Mouse (Mus musculus) limb, embryonic 12.5 days (tissue): Measurements from ENCODE around the gene Mgp. TPM values are rescaled to one million over a fixed set of nuclear protein-coding genes. Genes with fewer than 3 reads are reported as not detected.

Experiments used
- ATAC-seq: fragments of 200-750 bp; cut with Nextera tagmentation; 2 replicates; pipeline ENCODE4 v1.8.0; 2017; ENCODE audit warnings: low read depth, moderate TSS enrichment; ENCODE audit not compliant: insufficient number of reproducible peaks, insufficient read depth, low FRiP score, low TSS enrichment
- H3K27ac ChIP-seq: fragments of 300-500 bp; sonication (generic); 2 replicates; pipeline ENCODE4 v1.5.1; 2016; ENCODE audit warnings: mild to moderate bottlenecking, moderate library complexity
- H3K27me3 ChIP-seq: fragments of 300-500 bp; sonication (generic); 2 replicates; pipeline ENCODE4 v1.6.1; 2016; ENCODE audit warnings: mild to moderate bottlenecking, moderate library complexity
- H3K36me3 ChIP-seq: fragments of 300-500 bp; sonication (generic); 2 replicates; pipeline ENCODE4 v1.6.1; 2016; ENCODE audit warnings: mild to moderate bottlenecking, moderate library complexity
- H3K4me1 ChIP-seq: fragments of 300-500 bp; sonication (generic); replicated peaks from 2 replicates; pipeline ENCODE4 v1.6.1; 2016
- H3K4me2 ChIP-seq: fragments of 300-500 bp; sonication (generic); 2 replicates; pipeline ENCODE4 v1.6.1; 2016; ENCODE audit warnings: mild to moderate bottlenecking, moderate library complexity
- H3K4me3 ChIP-seq: fragments of 300-500 bp; sonication (generic); replicated peaks from 2 replicates; pipeline ENCODE4 v1.5.1; 2016; ENCODE audit warnings: mild to moderate bottlenecking
- H3K9ac ChIP-seq: fragments of 300-500 bp; sonication (generic); replicated peaks from 2 replicates; pipeline ENCODE4 v1.6.1; 2016; ENCODE audit warnings: mild to moderate bottlenecking, moderate library complexity
- H3K9me3 ChIP-seq: fragments of 300-500 bp; sonication (generic); 2 replicates; pipeline ENCODE4 v1.6.1; 2016; ENCODE audit warnings: mild to moderate bottlenecking, moderate library complexity
- WGBS: fragments of 180-500 bp; shearing (Covaris S2); methylation state at CpG from one replicate; pipeline ENCODE4 v1.1.7; 2016; 5-methylcytosine and 5-hydroxymethylcytosine counted together
- polyA plus RNA-seq: library from polyadenylated mRNA; unstranded; fragments of >200 nt; fragmentation: Nextera tagmentation; extraction: Ambion mirVana; gene quantifications from 2 replicates; pipeline ENCODE4 v1.2.1, GENCODE M21; 2016

The Mgp gene
- polyA plus RNA-seq, 1 experiment from 2014 or later: 28.7 TPM

DNA sequence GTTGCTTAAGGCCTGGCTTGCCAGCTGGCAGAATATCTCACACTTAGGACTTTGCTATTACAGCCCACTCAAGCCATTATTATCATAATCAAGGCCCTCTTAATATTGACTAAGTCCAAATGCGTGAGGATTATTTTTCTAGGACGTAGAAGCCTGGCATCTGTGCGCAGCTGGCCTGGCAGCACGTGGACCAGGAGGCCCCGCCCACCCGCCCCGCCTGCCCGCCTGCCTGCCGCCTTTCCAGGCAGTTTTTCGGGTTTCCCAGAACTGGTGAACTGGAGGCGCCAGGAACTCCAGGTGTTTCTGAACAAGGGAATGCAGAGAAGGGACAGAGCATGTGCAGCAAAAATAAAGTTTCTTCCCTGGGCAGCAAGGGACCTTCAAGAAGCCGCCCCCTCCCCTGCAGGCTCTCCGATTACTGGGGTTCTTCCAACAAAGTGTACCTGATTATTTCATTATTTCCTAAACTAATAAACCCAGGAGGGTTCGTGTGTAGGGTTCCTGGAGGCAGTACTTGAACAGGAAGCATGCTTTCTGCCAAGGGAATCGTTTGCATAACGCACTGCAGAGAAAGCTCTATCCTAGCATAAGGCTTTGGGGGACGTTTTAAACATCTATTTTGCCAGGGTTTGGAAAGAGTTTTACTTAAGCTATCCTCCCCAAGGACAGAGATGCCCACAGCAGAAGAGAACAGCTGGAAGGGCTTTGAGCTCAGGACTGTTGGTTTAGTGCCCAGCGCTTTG lies 37.9 kb upstream of the Mgp start:
- peak; percentile 77 for ATAC-seq
- no peaks in the 10 kb centered on the region for H3K36me3 ChIP-seq
- H3K4me3 ChIP-seq: peak overlapping the region; percentile 16; the same call in 1 of the 2 replicates
- H3K4me2 ChIP-seq: peak overlapping the region; percentile 50
- WGBS: 8% methylated on average over 18 of the region's 18 CpGs
- H3K9ac ChIP-seq: 0 out of 2 replicates have a peak overlapping the region, but pooled peaks have one; percentile 12
- peaks cover 36% of the 10 kb centered on the region for H3K4me1 ChIP-seq
- no peaks in the 10 kb centered on the region for H3K27me3 ChIP-seq
- peak overlapping the region; percentile 89 for H3K27ac ChIP-seq
- no peaks in the 10 kb centered on the region for H3K9me3 ChIP-seq

DNA sequence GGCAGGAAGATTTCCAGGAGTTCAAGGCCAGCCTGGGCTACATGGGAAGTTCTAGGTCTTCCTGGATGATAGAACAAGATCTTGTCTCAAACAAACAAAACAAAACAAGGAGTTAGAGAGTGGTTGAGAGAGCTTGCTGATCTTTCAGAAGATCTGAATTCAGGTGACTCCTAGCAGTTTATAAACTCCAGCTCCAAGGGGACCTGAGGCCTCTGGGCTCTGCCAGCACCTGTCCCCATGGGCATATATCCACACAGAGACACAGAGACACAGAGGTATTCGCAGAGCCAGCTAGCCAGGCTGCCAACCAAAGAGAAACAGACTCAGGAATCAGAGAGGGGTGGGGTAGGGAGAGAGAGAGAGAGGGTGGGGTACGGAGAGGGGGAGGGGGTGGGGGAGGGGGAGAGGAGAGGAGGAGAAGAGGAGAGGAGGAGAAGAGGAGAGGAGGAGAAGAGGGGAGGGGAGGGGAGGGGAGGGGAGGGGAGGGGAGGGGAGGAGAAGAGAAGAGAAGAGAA lies 37.2 kb upstream of the Mgp start:
- Histone ChIP-seq H3K27me3 (no peaks in the 10 kb centered on the region), H3K4me1 (peaks cover 29% of the 10 kb centered on the region), H3K36me3 (no peaks in the 10 kb centered on the region), H3K9ac (no peak overlapping the region), H3K4me3 (no peak overlapping the region), H3K4me2 (peak overlapping the region; percentile 50), H3K9me3 (no peaks in the 10 kb centered on the region), H3K27ac (peak overlapping the region; percentile 89)
- ATAC-seq: no peak
- WGBS: 80% methylated on average over 1 of the region's 2 CpGs

DNA sequence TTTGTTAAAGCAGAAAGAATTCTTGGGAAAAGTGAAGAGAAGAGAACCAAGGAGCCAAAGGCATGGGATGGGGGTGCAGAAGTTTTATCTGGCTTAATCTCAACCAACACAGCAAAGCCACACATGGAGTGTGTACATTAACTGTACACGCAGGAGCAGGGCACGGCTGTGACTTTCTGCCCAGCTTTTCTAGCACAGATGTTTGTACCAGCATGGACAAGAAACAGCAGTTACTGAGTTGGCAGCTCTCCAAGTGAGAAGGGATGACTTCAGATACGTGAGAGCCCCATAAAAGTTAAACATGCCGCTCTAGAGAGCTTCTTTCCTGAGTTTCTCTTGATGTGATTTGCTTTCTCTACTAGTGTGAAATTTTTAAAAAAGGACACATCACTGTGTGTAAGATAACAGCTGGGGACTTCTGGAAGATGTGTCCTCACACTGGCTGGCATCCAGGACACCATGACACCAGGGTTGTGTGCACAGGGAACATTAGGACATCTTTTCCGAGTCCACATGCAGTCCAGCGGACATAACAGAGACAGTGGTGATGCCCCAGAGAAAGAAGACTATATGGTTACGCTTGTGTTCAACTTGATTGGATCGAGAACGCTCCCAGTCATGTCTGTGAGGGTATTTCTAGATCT lies 34.7 kb upstream of the Mgp start:
- Histone ChIP-seq H3K4me1 (peaks cover 29% of the 10 kb centered on the region), H3K9me3 (no peaks in the 10 kb centered on the region), H3K4me2 (no peak overlapping the region), H3K27me3 (no peaks in the 10 kb centered on the region), H3K9ac (no peak overlapping the region), H3K4me3 (no peak overlapping the region), H3K36me3 (no peaks in the 10 kb centered on the region), H3K27ac (no peak overlapping the region)
- ATAC-seq: no peak
- 65% methylated on average over 9 of the region's 9 CpGs for WGBS

DNA sequence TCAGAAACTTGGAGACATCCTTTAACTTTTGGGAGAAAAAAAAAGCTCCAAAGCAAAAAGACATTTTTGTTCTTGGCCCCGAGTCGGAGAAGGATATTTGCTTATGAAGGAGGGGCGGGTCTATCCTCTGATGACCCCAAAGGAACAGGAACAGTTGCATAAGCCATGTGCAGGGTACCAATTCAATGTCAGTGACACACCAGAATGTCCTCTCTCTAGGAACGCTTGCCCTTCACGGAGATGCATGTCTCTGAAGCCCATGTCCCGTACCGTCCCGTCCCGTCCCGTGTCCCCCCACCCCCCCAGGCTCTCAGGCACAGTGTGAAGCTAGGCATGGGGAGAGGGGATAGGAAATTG lies 31.3 kb upstream of the Mgp start:
- WGBS: 85% methylated on average over 10 of the region's 10 CpGs
- ATAC-seq: no peak

DNA sequence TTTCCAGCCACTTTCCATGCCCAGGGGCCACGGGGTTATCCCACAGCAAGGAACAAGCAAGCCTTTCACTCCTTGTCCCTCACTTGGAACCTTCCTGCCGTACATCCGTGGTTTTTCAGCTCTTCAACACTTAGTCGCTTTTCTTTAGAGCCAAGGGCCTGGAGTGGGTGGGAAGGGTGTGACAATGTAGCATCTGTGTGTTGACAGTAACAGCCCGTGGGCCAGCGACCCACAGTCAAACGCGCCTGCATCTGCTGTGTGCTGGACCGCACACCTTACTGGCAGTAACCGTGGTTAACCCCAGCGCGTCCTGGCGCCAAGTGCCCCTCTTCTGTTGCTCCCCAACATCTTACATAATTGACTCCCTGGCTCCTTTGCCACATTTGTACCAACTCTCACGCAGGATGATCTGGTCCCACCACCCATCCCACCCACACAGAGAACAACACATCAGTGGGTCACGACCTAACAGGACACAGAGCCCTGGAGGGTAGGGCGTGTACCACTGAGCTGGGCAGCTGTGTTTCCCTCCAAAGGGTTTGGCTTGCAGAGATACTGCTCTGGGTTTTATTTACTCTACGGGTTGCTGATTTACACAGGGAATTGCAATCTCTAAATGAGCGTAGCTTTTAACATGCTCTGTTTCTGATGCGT lies 30.8 kb upstream of the Mgp start:
- H3K27me3 ChIP-seq: no peaks in the 10 kb centered on the region
- H3K4me3 ChIP-seq: no peak overlapping the region
- H3K4me2 ChIP-seq: no peak overlapping the region
- no peak for ATAC-seq
- no peak overlapping the region for H3K9ac ChIP-seq
- H3K4me1 ChIP-seq: peaks cover 9% of the 10 kb centered on the region
- WGBS: 81% methylated on average over 19 of the region's 19 CpGs
- no peak overlapping the region for H3K27ac ChIP-seq
- H3K9me3 ChIP-seq: no peaks in the 10 kb centered on the region
- H3K36me3 ChIP-seq: no peaks in the 10 kb centered on the region

More for the DNA sequence above, 31.3 kb upstream of the Mgp start:
- Histone ChIP-seq H3K9ac (no peak overlapping the region), H3K4me2 (no peak overlapping the region), H3K27ac (no peak overlapping the region), H3K4me1 (peaks cover 9% of the 10 kb centered on the region), H3K27me3 (no peaks in the 10 kb centered on the region), H3K9me3 (no peaks in the 10 kb centered on the region), H3K36me3 (no peaks in the 10 kb centered on the region), H3K4me3 (no peak overlapping the region)

DNA sequence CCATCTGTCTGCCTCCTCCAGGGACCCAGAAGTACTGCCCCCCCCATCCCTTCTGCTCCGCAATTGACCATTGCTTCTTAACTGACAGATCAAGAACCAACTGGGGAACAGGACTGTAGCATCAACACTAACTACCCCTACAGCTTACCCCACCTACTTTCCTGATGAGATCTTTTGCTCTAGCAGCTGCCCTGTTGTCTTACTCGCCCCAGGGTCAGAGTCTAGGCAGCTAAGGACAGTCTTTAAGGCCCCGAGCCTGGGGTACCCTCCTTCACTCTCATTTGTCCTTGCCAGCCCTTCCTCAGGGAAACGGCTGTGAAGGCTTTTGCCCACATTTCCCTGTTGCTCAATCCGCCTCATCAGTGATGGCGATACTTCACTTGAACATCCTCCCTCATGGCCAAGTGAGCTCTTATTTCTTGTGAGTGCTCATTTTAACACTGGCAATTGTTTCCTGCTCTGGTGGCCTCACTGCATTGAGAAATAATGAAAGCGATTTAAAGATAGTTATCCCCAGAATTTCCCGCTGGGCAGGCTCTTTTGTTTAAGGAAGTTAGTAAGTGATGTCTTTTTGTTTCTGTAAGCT lies 28.4 kb upstream of the Mgp start:
- Histone ChIP-seq H3K4me2 (no peak overlapping the region), H3K36me3 (no peaks in the 10 kb centered on the region), H3K9me3 (no peaks in the 10 kb centered on the region), H3K9ac (no peak overlapping the region), H3K27ac (no peak overlapping the region), H3K4me1 (no peaks in the 10 kb centered on the region; the same call in 1 of the 2 replicates), H3K27me3 (no peaks in the 10 kb centered on the region), H3K4me3 (no peak overlapping the region)
- 81% methylated on average over 8 of the region's 8 CpGs for WGBS
- ATAC-seq: no peak

DNA sequence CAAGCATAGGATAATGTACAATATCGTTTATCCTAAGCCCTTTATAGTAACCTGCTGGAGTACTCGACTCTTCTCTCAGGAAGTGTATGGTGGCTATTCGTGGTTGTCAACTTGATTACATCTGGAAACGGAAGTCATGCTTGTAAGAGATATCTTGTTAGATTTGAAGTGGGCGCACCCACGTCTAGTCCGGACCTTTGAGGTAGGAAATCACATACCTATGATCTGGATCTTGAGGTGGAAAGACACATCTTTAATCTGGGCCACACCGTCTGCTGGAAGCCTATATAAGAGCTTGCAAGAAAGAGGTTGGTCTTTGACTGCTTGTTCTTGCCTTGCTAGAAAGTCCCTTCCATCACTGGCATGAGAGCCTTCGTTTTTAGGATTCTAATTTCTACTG lies 26.9 kb upstream of the Mgp start:
- H3K4me1 ChIP-seq: no peaks in the 10 kb centered on the region; the same call in 1 of the 2 replicates
- H3K27ac ChIP-seq: no peak overlapping the region
- H3K9me3 ChIP-seq: no peaks in the 10 kb centered on the region
- ATAC-seq: no peak
- WGBS: 89% methylated on average over 9 of the region's 9 CpGs
- no peak overlapping the region for H3K4me3 ChIP-seq
- no peak overlapping the region for H3K9ac ChIP-seq
- H3K36me3 ChIP-seq: no peaks in the 10 kb centered on the region
- H3K4me2 ChIP-seq: no peak overlapping the region
- H3K27me3 ChIP-seq: no peaks in the 10 kb centered on the region

DNA sequence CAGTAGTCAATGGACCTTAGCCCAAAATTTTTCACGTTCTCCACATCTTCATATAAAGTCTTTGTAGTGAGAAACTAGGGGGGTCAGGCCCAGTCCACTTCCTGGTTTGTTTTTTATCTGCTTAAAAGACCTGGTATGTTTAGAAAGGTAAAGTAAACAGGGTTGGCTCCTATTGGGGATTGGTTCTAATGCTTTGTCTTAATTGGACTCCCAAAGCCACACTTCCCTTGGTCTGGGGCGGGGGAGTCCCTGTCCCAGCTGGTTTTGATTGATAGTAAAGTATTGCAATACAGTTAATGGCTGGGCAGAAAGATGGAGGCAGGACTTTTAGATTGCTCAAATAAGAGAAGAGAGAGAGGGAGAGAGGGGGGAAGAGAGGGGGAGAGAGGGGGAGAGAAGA lies 25.4 kb upstream of the Mgp start:
- ATAC-seq: no peak
- WGBS: 68% methylated on average over 2 of the region's 2 CpGs
- Histone ChIP-seq H3K4me2 (no peak overlapping the region), H3K27ac (no peak overlapping the region), H3K4me3 (no peak overlapping the region), H3K9ac (no peak overlapping the region), H3K9me3 (no peaks in the 10 kb centered on the region), H3K27me3 (no peaks in the 10 kb centered on the region), H3K36me3 (no peaks in the 10 kb centered on the region), H3K4me1 (no peaks in the 10 kb centered on the region)

DNA sequence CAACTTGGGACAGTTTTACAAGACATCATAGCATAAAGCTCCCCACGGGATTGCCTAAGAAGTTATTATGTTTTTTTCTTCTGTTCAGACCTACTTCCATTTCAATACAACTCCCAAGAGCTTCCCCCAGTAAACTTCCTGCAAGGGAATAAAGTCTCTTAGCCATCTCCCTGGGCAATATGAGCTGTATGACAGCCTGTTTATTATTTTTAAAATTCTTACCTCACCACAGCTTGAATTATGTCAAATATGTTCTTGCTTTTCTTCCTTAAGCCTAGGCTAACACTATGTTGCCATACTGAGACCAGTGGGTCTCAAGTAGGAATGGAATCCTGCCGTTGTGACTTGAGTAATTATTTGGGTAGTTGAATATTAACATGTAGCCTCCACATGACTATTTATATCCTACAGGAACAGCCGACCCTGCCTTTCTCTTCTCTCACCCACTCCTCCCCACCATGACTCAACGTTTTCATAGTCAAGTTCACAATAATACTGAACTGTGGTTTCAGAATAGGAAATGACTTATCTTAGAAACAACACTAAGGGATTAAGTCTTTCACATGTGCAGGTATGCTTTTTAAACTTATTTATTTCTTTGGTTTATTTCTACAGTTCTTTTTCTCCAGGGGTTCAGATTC lies 24.9 kb upstream of the Mgp start:
- Histone ChIP-seq H3K27me3 (no peaks in the 10 kb centered on the region), H3K27ac (no peak overlapping the region), H3K9ac (no peak overlapping the region), H3K9me3 (no peaks in the 10 kb centered on the region), H3K36me3 (no peaks in the 10 kb centered on the region), H3K4me3 (no peak overlapping the region), H3K4me2 (no peak overlapping the region), H3K4me1 (no peaks in the 10 kb centered on the region)
- WGBS: 80% methylated on average over 4 of the region's 4 CpGs
- ATAC-seq: no peak

DNA sequence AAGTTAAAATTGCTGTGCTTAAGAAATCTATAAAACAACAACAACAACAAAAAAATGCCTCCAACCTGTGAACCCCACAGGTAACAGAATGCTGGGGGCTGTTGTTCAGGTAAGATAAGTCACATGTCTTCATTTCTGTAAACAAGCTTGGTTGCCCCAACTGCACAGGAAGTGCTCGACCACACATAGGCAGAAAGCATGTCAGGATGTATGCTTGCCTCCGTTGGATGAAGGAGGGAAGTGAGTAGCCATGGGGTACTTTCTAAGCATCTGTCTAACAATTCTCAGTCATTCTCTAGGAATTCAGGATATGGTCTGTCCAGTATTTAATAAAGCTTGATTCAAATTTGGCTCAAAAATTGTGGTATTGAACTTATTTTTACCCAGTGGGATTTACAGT lies 23.3 kb upstream of the Mgp start:
- H3K4me2 ChIP-seq: no peak overlapping the region
- ATAC-seq: no peak
- H3K4me3 ChIP-seq: no peak overlapping the region
- H3K9ac ChIP-seq: no peak overlapping the region
- 86% methylated on average over 2 of the region's 2 CpGs for WGBS
- H3K9me3 ChIP-seq: no peaks in the 10 kb centered on the region
- no peaks in the 10 kb centered on the region for H3K27me3 ChIP-seq
- H3K27ac ChIP-seq: no peak overlapping the region
- no peaks in the 10 kb centered on the region for H3K36me3 ChIP-seq
- H3K4me1 ChIP-seq: peaks cover 13% of the 10 kb centered on the region; the same call in 1 of the 2 replicates

DNA sequence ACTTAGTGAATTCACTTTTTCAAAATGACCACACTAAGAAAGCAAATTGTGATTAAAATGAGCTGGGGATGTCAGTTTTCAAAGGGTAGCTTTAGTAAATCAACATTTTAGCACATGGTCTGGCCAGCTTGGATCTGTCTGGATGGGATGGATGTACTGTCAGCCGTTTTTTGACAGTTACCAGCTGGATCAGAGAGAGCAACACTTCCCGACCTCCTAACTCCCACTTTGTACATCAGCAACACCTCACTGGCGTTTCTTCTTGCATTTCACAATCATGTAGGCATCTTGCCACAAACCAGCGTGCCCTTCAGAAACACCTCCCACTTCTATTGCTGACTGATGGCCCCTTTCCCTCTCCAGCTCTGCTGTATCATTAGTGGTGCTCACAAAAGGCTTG lies 22.6 kb upstream of the Mgp start:
- ATAC-seq: no peak
- peaks cover 16% of the 10 kb centered on the region; the same call in 1 of the 2 replicates for H3K4me1 ChIP-seq
- H3K4me3 ChIP-seq: no peak overlapping the region
- H3K27me3 ChIP-seq: no peaks in the 10 kb centered on the region
- H3K9me3 ChIP-seq: no peaks in the 10 kb centered on the region
- H3K36me3 ChIP-seq: no peaks in the 10 kb centered on the region
- no peak overlapping the region for H3K27ac ChIP-seq
- H3K4me2 ChIP-seq: no peak overlapping the region
- 30% methylated on average over 4 of the region's 4 CpGs for WGBS
- H3K9ac ChIP-seq: no peak overlapping the region
